Mouse (Mus musculus) spleen, postnatal 36 days (tissue): Measurements from ENCODE around the gene Cbr2.
A peak's percentile ranks its signal among the peaks of the same experiment; 100 is the strongest.

Experiments used
- DNase-seq, 2 experiments: peaks; one replicate each; pipeline ENCODE4 v3.0.0; 2022; ENCODE audit warnings: low spot score in 2 of 2, mixed read lengths in 1 of 2

The Cbr2 gene

GRCm38 (mm10) chr11:120679909-120680308 lies 52.0 kb downstream of the Cbr2 start:
- DNase-seq: peak; percentile 18 to 26
